Mouse (Mus musculus): ENCODE results near the gene Fam49a. TPM values are rescaled to one million over a fixed set of nuclear protein-coding genes. Genes with fewer than 3 reads are reported as not detected.

The Fam49a gene
- polyA plus RNA-seq, 1 experiment from 2014 or later = 66.3 TPM

DNA sequence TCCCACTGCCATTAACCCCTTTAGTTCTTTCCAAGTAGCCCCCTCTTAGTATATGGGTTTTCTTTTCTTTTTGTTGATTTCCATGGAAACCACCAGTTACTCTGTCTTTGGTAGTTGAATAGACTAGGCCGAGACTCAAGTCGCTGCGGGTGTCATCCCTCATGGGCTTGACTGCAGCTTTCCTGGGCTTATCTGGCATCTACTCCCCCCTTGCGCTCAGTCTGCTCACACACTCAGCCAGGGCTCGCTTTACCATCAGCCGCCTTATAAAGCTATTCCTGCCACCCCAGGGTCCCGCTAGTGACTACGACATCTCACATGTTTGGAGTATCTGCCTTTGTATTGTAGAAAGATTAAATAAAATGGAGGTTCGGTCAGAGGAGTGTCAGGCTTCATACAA is 94.1 kb downstream of the Fam49a start:
- H3K9ac ChIP-seq = no peak overlapping the region
- 0 out of 2 replicates have a peak, but pooled peaks cover 7% of the 10 kb centered on the region for H3K4me1 ChIP-seq (replicated peaks; ENCODE audit: control insufficient read depth, insufficient read depth, low read length)
- DNase-seq (ENCODE audit: low spot score) (no peak), ATAC-seq (ENCODE audit: low FRiP score) (peak; percentile 31; the same call in 1 of the 2 replicates)
- peaks cover 5% of the 10 kb centered on the region; the same call in 1 of the 2 replicates for H3K36me3 ChIP-seq (replicated peaks; ENCODE audit: control insufficient read depth, insufficient read depth)
- H3K27ac ChIP-seq = no peak overlapping the region
- no peaks in the 10 kb centered on the region for H3K27me3 ChIP-seq (ENCODE audit: control insufficient read depth, insufficient read depth, low read length)
- no peaks in the 10 kb centered on the region for H3K9me3 ChIP-seq (ENCODE audit: control insufficient read depth, low read length)
- WGBS = 69% methylated on average over 9 of the region's 9 CpGs
- H3K4me3 ChIP-seq (replicated peaks; ENCODE audit: low read length) = no peak overlapping the region
- H3K4me2 ChIP-seq (replicated peaks) = no peak overlapping the region

DNA sequence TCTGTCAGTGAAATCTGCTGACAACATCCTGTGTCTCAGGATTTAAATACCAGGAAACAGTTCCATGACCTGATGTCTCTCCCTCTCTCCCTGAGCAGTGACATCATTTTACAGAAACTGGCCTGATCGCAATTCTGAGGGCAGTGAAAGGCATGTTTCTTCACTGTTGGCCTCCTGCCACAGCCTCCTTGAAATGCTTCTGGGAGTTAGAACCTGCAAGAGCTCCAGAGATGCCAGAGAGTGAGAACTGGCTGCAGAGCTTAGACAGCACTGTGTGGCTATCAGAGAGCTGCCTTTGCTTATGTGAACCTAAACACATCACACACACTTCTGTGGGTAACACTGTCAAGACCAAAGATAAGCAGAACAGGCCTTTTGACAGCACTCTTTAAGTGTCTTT is 94.5 kb downstream of the Fam49a start:
- Histone ChIP-seq H3K27me3 (ENCODE audit: control insufficient read depth, insufficient read depth, low read length) (no peaks in the 10 kb centered on the region), H3K4me3 (replicated peaks; ENCODE audit: low read length) (no peak overlapping the region), H3K9ac (no peak overlapping the region), H3K9me3 (ENCODE audit: control insufficient read depth, low read length) (no peaks in the 10 kb centered on the region), H3K4me1 (replicated peaks; ENCODE audit: control insufficient read depth, insufficient read depth, low read length) (0 out of 2 replicates have a peak, but pooled peaks cover 7% of the 10 kb centered on the region), H3K27ac (no peak overlapping the region), H3K4me2 (replicated peaks) (no peak overlapping the region), H3K36me3 (replicated peaks; ENCODE audit: control insufficient read depth, insufficient read depth) (peaks cover 6% of the 10 kb centered on the region; the same call in 1 of the 2 replicates)
- ATAC-seq (ENCODE audit: low FRiP score) = no peak
- peak; percentile 46 for DNase-seq (ENCODE audit: low spot score)
- 48% methylated on average over 1 of the region's 1 CpGs for WGBS

DNA sequence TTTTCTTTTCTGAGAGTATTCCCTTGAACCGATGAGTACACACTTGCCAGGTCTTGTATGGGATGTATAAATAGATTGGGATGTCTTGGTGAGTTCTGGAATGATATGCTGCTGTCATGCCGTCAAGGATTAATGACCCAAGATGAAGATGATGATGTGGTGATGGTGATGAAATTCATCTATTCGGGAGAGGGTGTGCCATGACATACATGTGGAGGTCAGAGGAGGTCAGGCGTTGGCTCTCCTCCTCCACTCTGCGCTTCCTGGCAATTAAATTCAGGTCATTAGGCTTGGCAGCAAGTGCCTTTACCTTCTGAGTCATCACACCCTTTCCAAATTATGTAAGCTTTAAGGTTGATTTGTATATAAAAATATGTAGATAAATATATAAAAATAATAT is 95.0 kb downstream of the Fam49a start:
- Histone ChIP-seq H3K27me3 (ENCODE audit: control insufficient read depth, insufficient read depth, low read length) (no peaks in the 10 kb centered on the region), H3K4me1 (replicated peaks; ENCODE audit: control insufficient read depth, insufficient read depth, low read length) (0 out of 2 replicates have a peak, but pooled peaks cover 7% of the 10 kb centered on the region), H3K36me3 (replicated peaks; ENCODE audit: control insufficient read depth, insufficient read depth) (peaks cover 11% of the 10 kb centered on the region), H3K4me3 (replicated peaks; ENCODE audit: low read length) (no peak overlapping the region), H3K4me2 (replicated peaks) (no peak overlapping the region), H3K9me3 (ENCODE audit: control insufficient read depth, low read length) (no peaks in the 10 kb centered on the region), H3K27ac (no peak overlapping the region), H3K9ac (no peak overlapping the region)
- no peak for ATAC-seq (ENCODE audit: low FRiP score)
- WGBS = 79% methylated on average over 5 of the region's 5 CpGs
- no peak for DNase-seq (ENCODE audit: low spot score)

DNA sequence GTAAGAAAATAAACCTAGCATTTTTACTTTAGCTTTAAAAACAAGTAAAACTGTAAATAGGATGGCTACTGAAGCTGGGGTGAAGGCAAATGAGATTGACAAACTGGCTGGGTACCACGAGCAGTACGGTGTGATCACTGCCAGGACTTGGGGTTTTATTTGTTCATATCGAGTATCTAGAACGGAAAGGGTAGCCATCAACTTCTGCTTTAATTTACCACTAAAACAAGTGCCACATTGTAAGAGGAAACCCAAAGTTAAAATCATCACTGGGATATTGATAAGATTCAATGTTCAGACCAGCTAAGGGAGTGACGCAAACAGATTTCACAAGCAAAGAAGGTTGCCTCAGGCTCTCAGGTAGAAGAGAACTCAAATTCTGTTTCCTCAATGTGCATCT is 98.0 kb downstream of the Fam49a start:
- Histone ChIP-seq H3K27ac (no peak overlapping the region), H3K9ac (no peak overlapping the region), H3K4me1 (replicated peaks; ENCODE audit: control insufficient read depth, insufficient read depth, low read length) (0 out of 2 replicates have a peak, but pooled peaks cover 7% of the 10 kb centered on the region), H3K27me3 (ENCODE audit: control insufficient read depth, insufficient read depth, low read length) (no peaks in the 10 kb centered on the region), H3K4me3 (replicated peaks; ENCODE audit: low read length) (no peak overlapping the region), H3K9me3 (ENCODE audit: control insufficient read depth, low read length) (no peaks in the 10 kb centered on the region), H3K36me3 (replicated peaks; ENCODE audit: control insufficient read depth, insufficient read depth) (peaks cover 30% of the 10 kb centered on the region), H3K4me2 (replicated peaks) (no peak overlapping the region)
- 97% methylated on average over 5 of the region's 5 CpGs for WGBS
- DNase-seq (ENCODE audit: low spot score) = no peak
- no peak for ATAC-seq (ENCODE audit: low FRiP score)

DNA sequence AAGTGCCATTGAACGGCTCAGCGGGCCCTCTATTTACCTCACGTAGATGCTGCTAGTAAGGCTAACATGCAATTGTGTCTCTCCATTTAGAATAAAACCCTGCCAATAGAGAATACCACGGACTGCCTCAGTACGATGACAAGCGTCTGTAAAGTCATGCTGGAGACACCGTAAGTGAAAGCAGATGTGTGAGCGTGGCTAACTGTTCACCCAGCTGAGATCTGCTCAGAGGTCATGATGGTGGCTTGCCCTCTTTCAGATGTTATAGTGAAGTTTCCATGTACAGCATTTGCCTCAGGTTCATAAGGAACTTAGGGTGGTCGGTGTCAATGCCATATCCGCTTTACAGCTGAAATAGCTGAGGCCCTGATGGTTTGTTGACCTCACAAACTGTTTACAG is 100.4 kb downstream of the Fam49a start:
- DNase-seq (ENCODE audit: low spot score) = no peak
- Histone ChIP-seq H3K27me3 (ENCODE audit: control insufficient read depth, insufficient read depth, low read length) (no peaks in the 10 kb centered on the region), H3K9ac (no peak overlapping the region), H3K4me2 (replicated peaks) (no peak overlapping the region), H3K27ac (no peak overlapping the region), H3K4me3 (replicated peaks; ENCODE audit: low read length) (no peak overlapping the region), H3K36me3 (replicated peaks; ENCODE audit: control insufficient read depth, insufficient read depth) (peaks cover 35% of the 10 kb centered on the region), H3K4me1 (replicated peaks; ENCODE audit: control insufficient read depth, insufficient read depth, low read length) (no peaks in the 10 kb centered on the region), H3K9me3 (ENCODE audit: control insufficient read depth, low read length) (no peaks in the 10 kb centered on the region)
- WGBS = 85% methylated on average over 10 of the region's 10 CpGs
- ATAC-seq (ENCODE audit: low FRiP score) = no peak

DNA sequence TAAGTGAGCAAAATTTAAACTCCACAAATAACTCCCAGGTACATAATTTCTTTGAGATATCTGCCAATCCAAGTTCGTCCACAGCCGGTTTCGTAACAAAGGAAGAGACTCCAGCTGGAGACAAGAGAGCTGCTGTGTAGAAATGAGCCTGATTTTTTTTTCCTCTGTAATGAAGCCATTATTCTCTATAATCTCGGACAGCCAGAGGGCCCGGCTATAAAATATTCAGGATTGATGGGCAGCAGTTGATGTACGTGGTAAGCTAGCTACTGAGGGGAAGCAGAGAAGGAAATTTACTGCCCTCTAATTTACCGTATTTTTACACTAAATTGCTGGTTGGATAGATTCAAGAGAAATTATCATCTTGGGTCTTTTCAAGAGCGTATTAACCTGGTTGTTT is 102.3 kb downstream of the Fam49a start:
- Histone ChIP-seq H3K4me1 (replicated peaks; ENCODE audit: control insufficient read depth, insufficient read depth, low read length) (no peaks in the 10 kb centered on the region), H3K27ac (peak overlapping the region; percentile 36; the same call in 1 of the 2 replicates), H3K9ac (no peak overlapping the region), H3K36me3 (replicated peaks; ENCODE audit: control insufficient read depth, insufficient read depth) (peaks cover 31% of the 10 kb centered on the region), H3K4me3 (replicated peaks; ENCODE audit: low read length) (no peak overlapping the region), H3K4me2 (replicated peaks) (no peak overlapping the region), H3K9me3 (ENCODE audit: control insufficient read depth, low read length) (no peaks in the 10 kb centered on the region), H3K27me3 (ENCODE audit: control insufficient read depth, insufficient read depth, low read length) (no peaks in the 10 kb centered on the region)
- DNase-seq (ENCODE audit: low spot score) = peak; percentile 32
- WGBS = 60% methylated on average over 8 of the region's 8 CpGs
- no peak for ATAC-seq (ENCODE audit: low FRiP score)

DNA sequence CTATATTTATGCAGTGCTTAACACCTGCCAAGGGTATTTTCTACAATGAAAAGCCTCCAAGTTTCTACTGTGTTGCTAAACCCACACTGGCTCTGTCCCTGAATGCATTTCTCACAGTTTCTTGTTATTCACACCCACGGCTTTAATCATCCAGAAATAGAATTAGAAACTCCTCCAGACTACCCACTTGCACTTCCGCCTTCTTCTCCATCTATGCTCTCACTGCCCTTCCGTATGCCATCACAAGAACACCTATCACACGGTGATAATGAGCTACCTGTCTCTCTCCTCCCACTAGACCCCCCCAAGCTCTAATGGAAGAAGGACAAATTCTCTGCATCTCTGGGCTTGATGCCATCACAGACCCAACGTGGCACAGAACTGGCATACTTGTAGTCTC is 105.5 kb downstream of the Fam49a start:
- Histone ChIP-seq H3K9ac (no peak overlapping the region), H3K4me3 (replicated peaks; ENCODE audit: low read length) (no peak overlapping the region), H3K9me3 (ENCODE audit: control insufficient read depth, low read length) (no peaks in the 10 kb centered on the region), H3K27me3 (ENCODE audit: control insufficient read depth, insufficient read depth, low read length) (no peaks in the 10 kb centered on the region), H3K4me2 (replicated peaks) (no peak overlapping the region), H3K27ac (no peak overlapping the region), H3K36me3 (replicated peaks; ENCODE audit: control insufficient read depth, insufficient read depth) (peaks cover 23% of the 10 kb centered on the region), H3K4me1 (replicated peaks; ENCODE audit: control insufficient read depth, insufficient read depth, low read length) (no peaks in the 10 kb centered on the region)
- WGBS = 88% methylated on average over 5 of the region's 5 CpGs
- DNase-seq (ENCODE audit: low spot score) (no peak), ATAC-seq (ENCODE audit: low FRiP score) (no peak)

DNA sequence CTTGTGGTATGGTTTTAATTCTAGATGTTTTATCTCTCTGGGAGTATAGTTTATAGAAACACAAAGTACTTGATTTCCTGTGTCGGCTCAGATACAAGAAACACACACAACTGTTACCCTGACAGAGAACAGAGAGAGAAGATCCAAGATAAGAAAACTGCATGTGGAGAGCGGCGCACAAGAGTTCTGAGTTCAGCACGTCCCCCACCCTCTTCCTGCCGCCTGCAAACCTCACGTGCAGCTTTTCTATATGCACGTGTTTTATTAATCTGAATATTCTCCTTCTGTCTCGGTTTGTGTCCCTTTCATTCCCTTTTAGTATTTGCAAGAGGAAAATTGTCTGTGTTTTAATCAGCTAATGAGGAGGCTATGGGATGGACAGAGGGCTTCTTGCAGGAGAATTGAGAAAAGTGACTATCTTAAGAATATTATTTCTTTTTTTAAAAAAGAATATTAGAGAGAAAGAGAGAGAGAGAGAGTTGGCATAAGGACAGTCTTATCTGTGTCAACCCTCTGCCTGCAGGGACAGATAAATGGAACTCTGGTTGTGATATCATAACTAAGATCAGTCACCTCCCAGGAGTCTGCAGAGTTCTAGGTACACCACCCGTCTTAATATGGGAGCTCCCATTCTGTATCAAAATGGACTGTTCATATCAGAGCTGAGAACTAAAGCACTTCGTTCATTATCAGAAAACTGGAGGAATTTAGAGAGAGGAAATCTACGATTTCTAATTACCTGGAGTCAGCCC is 111.3 kb downstream of the Fam49a start:
- 96% methylated on average over 11 of the region's 11 CpGs for WGBS
- Histone ChIP-seq H3K9ac (no peak overlapping the region), H3K4me2 (replicated peaks) (no peak overlapping the region), H3K4me1 (replicated peaks; ENCODE audit: control insufficient read depth, insufficient read depth, low read length) (no peaks in the 10 kb centered on the region), H3K9me3 (ENCODE audit: control insufficient read depth, low read length) (no peaks in the 10 kb centered on the region), H3K27me3 (ENCODE audit: control insufficient read depth, insufficient read depth, low read length) (no peaks in the 10 kb centered on the region), H3K36me3 (replicated peaks; ENCODE audit: control insufficient read depth, insufficient read depth) (peaks cover 17% of the 10 kb centered on the region; the same call in 1 of the 2 replicates), H3K27ac (no peak overlapping the region), H3K4me3 (replicated peaks; ENCODE audit: low read length) (no peak overlapping the region)
- ATAC-seq (ENCODE audit: low FRiP score) (no peak), DNase-seq (ENCODE audit: low spot score) (no peak)

DNA sequence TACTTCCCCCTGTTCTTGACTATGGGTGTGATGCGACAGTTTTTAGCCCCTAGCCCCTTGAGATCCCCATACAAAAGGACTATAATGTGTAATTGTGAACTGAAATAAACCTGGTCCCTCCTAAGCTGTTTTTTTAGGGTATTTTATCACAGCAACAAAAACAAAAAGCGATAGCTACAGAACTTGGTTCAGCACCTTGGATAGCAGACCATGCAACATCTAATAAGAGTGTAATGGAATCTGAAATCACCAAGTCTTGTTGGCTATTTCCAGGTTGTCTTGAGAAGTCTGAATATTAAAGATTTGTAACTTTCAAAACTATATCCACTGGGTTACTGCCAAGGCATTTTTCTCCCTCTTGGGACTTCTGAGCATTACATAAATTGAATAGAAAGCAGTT is 117.1 kb downstream of the Fam49a start:
- Histone ChIP-seq H3K36me3 (replicated peaks; ENCODE audit: control insufficient read depth, insufficient read depth) (no peaks in the 10 kb centered on the region), H3K27me3 (ENCODE audit: control insufficient read depth, insufficient read depth, low read length) (no peaks in the 10 kb centered on the region), H3K4me3 (replicated peaks; ENCODE audit: low read length) (no peak overlapping the region), H3K27ac (no peak overlapping the region), H3K4me2 (replicated peaks) (no peak overlapping the region), H3K4me1 (replicated peaks; ENCODE audit: control insufficient read depth, insufficient read depth, low read length) (no peaks in the 10 kb centered on the region), H3K9me3 (ENCODE audit: control insufficient read depth, low read length) (no peaks in the 10 kb centered on the region), H3K9ac (no peak overlapping the region)
- DNase-seq (ENCODE audit: low spot score) = no peak
- 73% methylated on average over 2 of the region's 2 CpGs for WGBS
- no peak for ATAC-seq (ENCODE audit: low FRiP score)
